Mouse (Mus musculus) liver, embryonic 13.5 days (tissue): ENCODE results near the gene Cpsf3. TPM values are rescaled to one million over a fixed set of nuclear protein-coding genes. Genes with fewer than 3 reads are reported as not detected.

Source experiments
- ATAC-seq: fragments of 200-750 bp; cut with Nextera tagmentation; 2 replicates; pipeline ENCODE4 v1.8.0; 2017; ENCODE audit warnings: low read depth, mild to moderate bottlenecking, moderate number of reproducible peaks, moderate library complexity
- DNase-seq: peaks from one replicate; pipeline ENCODE4 v3.0.0; 2022
- H3K27ac ChIP-seq: fragments of 300-500 bp; sonication (generic); 2 replicates; pipeline ENCODE4 v1.5.1; 2015; ENCODE audit warnings: moderate library complexity, mild to moderate bottlenecking, inconsistent platforms
- H3K27me3 ChIP-seq: fragments of 300-500 bp; sonication (generic); 2 replicates; pipeline ENCODE4 v1.6.1; 2015; ENCODE audit warnings: mild to moderate bottlenecking, inconsistent platforms
- H3K36me3 ChIP-seq: fragments of 300-500 bp; sonication (generic); 2 replicates; pipeline ENCODE4 v1.6.1; 2015; ENCODE audit warnings: mild to moderate bottlenecking, inconsistent platforms
- H3K4me1 ChIP-seq: fragments of 300-500 bp; sonication (generic); replicated peaks from 2 replicates; pipeline ENCODE4 v1.6.1; 2015; ENCODE audit warnings: inconsistent platforms
- H3K4me2 ChIP-seq: fragments of 300-500 bp; sonication (generic); 2 replicates; pipeline ENCODE4 v1.6.1; 2015; ENCODE audit warnings: inconsistent platforms, mild to moderate bottlenecking, moderate library complexity
- H3K4me3 ChIP-seq: fragments of 300-500 bp; sonication (generic); replicated peaks from 2 replicates; pipeline ENCODE4 v1.5.1; 2015; ENCODE audit warnings: mild to moderate bottlenecking, inconsistent platforms
- H3K9ac ChIP-seq: fragments of 300-500 bp; sonication (generic); 2 replicates; pipeline ENCODE4 v1.6.1; 2015; ENCODE audit warnings: mild to moderate bottlenecking, inconsistent platforms
- H3K9me3 ChIP-seq: fragments of 300-500 bp; sonication (generic); replicated peaks from 2 replicates; pipeline ENCODE4 v1.6.1; 2016; ENCODE audit warnings: inconsistent platforms
- WGBS: fragments of 180-500 bp; shearing (Covaris S2); methylation state at CpG from one replicate; pipeline ENCODE4 v1.1.7; 2015; ENCODE audit not compliant: insufficient replicate concordance; 5-methylcytosine and 5-hydroxymethylcytosine counted together
- polyA plus RNA-seq: library from polyadenylated mRNA; unstranded; fragments of >200 nt; fragmentation: Nextera tagmentation; extraction: Ambion mirVana; gene quantifications from 2 replicates; pipeline ENCODE4 v1.2.1, GENCODE M21; 2015

Cpsf3 gene
- polyA plus RNA-seq, 1 experiment from 2014 or later: 51.6 TPM

- no peak for DNase-seq
- H3K36me3 ChIP-seq: peaks cover 24% of the 10 kb centered on the region
Observed at GRCm38 (mm10) chr12:21265946-21266783, 19.0 kb upstream of the Cpsf3 start.

GRCm38 (mm10) chr12:21266784-21267098 is 18.4 kb upstream of the Cpsf3 start:
- H3K4me3 ChIP-seq: no peak overlapping the region
- H3K9me3 ChIP-seq: no peaks in the 10 kb centered on the region
- H3K27ac ChIP-seq: no peak overlapping the region
- H3K4me2 ChIP-seq: no peak overlapping the region
- H3K27me3 ChIP-seq: no peaks in the 10 kb centered on the region
- peaks cover 28% of the 10 kb centered on the region for H3K4me1 ChIP-seq
- DNase-seq: no peak
- no peak for ATAC-seq
- no peak overlapping the region for H3K9ac ChIP-seq
- peaks cover 29% of the 10 kb centered on the region for H3K36me3 ChIP-seq
- 50% methylated on average over 2 of the region's 2 CpGs for WGBS

More at GRCm38 (mm10) chr12:21265946-21266783, 19.0 kb upstream of the Cpsf3 start:
- Histone ChIP-seq H3K9ac (no peak overlapping the region), H3K4me1 (peaks cover 28% of the 10 kb centered on the region), H3K9me3 (no peaks in the 10 kb centered on the region), H3K27ac (no peak overlapping the region; the same call in 1 of the 2 replicates), H3K4me2 (no peak overlapping the region), H3K27me3 (no peaks in the 10 kb centered on the region), H3K4me3 (no peak overlapping the region)
- 50% methylated on average over 14 of the region's 14 CpGs for WGBS
- ATAC-seq: peak; percentile 45

GRCm38 (mm10) chr12:21268083-21268616 is 17.0 kb upstream of the Cpsf3 start:
- WGBS: 83% methylated on average over 8 of the region's 8 CpGs
- Histone ChIP-seq H3K36me3 (peaks cover 31% of the 10 kb centered on the region), H3K9me3 (no peaks in the 10 kb centered on the region), H3K4me1 (peaks cover 23% of the 10 kb centered on the region), H3K27ac (no peak overlapping the region), H3K27me3 (no peaks in the 10 kb centered on the region), H3K4me3 (no peak overlapping the region), H3K4me2 (no peak overlapping the region), H3K9ac (no peak overlapping the region)
- DNase-seq (no peak), ATAC-seq (no peak)

GRCm38 (mm10) chr12:21274446-21274845 is 10.7 kb upstream of the Cpsf3 start:
- no peak for ATAC-seq
- H3K4me2 ChIP-seq: no peak overlapping the region
- no peak overlapping the region for H3K9ac ChIP-seq
- H3K36me3 ChIP-seq: peaks cover 19% of the 10 kb centered on the region
- H3K9me3 ChIP-seq: no peaks in the 10 kb centered on the region
- no peak for DNase-seq
- H3K27ac ChIP-seq: no peak overlapping the region
- no peaks in the 10 kb centered on the region for H3K4me1 ChIP-seq
- H3K27me3 ChIP-seq: no peaks in the 10 kb centered on the region
- no peak overlapping the region for H3K4me3 ChIP-seq
- WGBS: 68% methylated on average over 7 of the region's 7 CpGs

GRCm38 (mm10) chr12:21277352-21277864 is 7.8 kb upstream of the Cpsf3 start:
- WGBS: 55% methylated on average over 1 of the region's 1 CpGs
- H3K9ac ChIP-seq: no peak overlapping the region
- H3K27me3 ChIP-seq: no peaks in the 10 kb centered on the region
- H3K4me1 ChIP-seq: 0 out of 2 replicates have a peak, but pooled peaks cover 2% of the 10 kb centered on the region
- no peak for ATAC-seq
- no peak overlapping the region for H3K4me3 ChIP-seq
- no peaks in the 10 kb centered on the region for H3K36me3 ChIP-seq
- no peak overlapping the region for H3K4me2 ChIP-seq
- no peaks in the 10 kb centered on the region for H3K9me3 ChIP-seq
- H3K27ac ChIP-seq: no peak overlapping the region
- no peak for DNase-seq

GRCm38 (mm10) chr12:21285508-21286242 is 484 bp downstream of the Cpsf3 start:
- DNase-seq (no peak), ATAC-seq (peak; percentile 80)
- Histone ChIP-seq H3K27me3 (no peaks in the 10 kb centered on the region), H3K9me3 (no peaks in the 10 kb centered on the region), H3K4me1 (peaks cover 36% of the 10 kb centered on the region), H3K4me2 (peak overlapping the region; percentile 93), H3K9ac (peak overlapping the region; percentile 79), H3K4me3 (peak overlapping the region; percentile 89), H3K36me3 (peaks cover 12% of the 10 kb centered on the region), H3K27ac (peak overlapping the region; percentile 66)
- under 1% methylated on average over 47 of the region's 47 CpGs for WGBS

GRCm38 (mm10) chr12:21286243-21286622 is 1.0 kb downstream of the Cpsf3 start, which contains the start of gene Itgb1bp1:
TSS of gene Itgb1bp1 (minus strand) at chr12:21286284.
- DNase-seq: peak; percentile 97
- WGBS: 0% methylated on average over 28 of the region's 28 CpGs
- H3K36me3 ChIP-seq: peaks cover 16% of the 10 kb centered on the region
- peaks cover 36% of the 10 kb centered on the region for H3K4me1 ChIP-seq
- peak within 1 kb of the TSS; percentile 93 for H3K4me2 ChIP-seq
- no peaks in the 10 kb centered on the region for H3K27me3 ChIP-seq
- peak; percentile 92 for ATAC-seq
- peak within 1 kb of the TSS; percentile 89 for H3K4me3 ChIP-seq
- peak within 1 kb of the TSS; percentile 88 for H3K9ac ChIP-seq
- peak within 1 kb of the TSS; percentile 81 for H3K27ac ChIP-seq
- H3K9me3 ChIP-seq: no peaks in the 10 kb centered on the region

GRCm38 (mm10) chr12:21286712-21287650 is 1.8 kb downstream of the Cpsf3 start:
- no peak for ATAC-seq
- WGBS: 15% methylated on average over 18 of the region's 18 CpGs
- H3K27me3 ChIP-seq: no peaks in the 10 kb centered on the region
- H3K4me2 ChIP-seq: peak overlapping the region; percentile 93
- peak overlapping the region; percentile 89 for H3K4me3 ChIP-seq
- H3K9me3 ChIP-seq: no peaks in the 10 kb centered on the region
- peak overlapping the region; percentile 88 for H3K9ac ChIP-seq
- peaks cover 36% of the 10 kb centered on the region for H3K4me1 ChIP-seq
- peak overlapping the region; percentile 81 for H3K27ac ChIP-seq
- DNase-seq: no peak
- peaks cover 24% of the 10 kb centered on the region for H3K36me3 ChIP-seq

GRCm38 (mm10) chr12:21288716-21289395 is 3.7 kb downstream of the Cpsf3 start:
- H3K4me3 ChIP-seq: no peak overlapping the region
- H3K27ac ChIP-seq: no peak overlapping the region
- no peak overlapping the region for H3K4me2 ChIP-seq
- H3K36me3 ChIP-seq: peaks cover 42% of the 10 kb centered on the region
- H3K4me1 ChIP-seq: peaks cover 34% of the 10 kb centered on the region
- no peak overlapping the region for H3K9ac ChIP-seq
- no peak for ATAC-seq
- no peak for DNase-seq
- no peaks in the 10 kb centered on the region for H3K9me3 ChIP-seq
- H3K27me3 ChIP-seq: no peaks in the 10 kb centered on the region
- WGBS: 79% methylated on average over 3 of the region's 3 CpGs

GRCm38 (mm10) chr12:21289651-21290050 is 4.5 kb downstream of the Cpsf3 start:
- 74% methylated on average over 6 of the region's 6 CpGs for WGBS
- Histone ChIP-seq H3K4me3 (no peak overlapping the region), H3K4me1 (peaks cover 34% of the 10 kb centered on the region), H3K4me2 (no peak overlapping the region), H3K36me3 (peaks cover 50% of the 10 kb centered on the region), H3K9ac (no peak overlapping the region), H3K9me3 (no peaks in the 10 kb centered on the region), H3K27me3 (no peaks in the 10 kb centered on the region), H3K27ac (no peak overlapping the region)
- no peak for DNase-seq
- no peak for ATAC-seq
